Mouse (Mus musculus): Measurements from ENCODE around the gene Serp2.
"Not testable (repeated sequence)": the region's sequence is repeated elsewhere in the genome, so short reads cannot be mapped to it uniquely, and the experiment has no call there.

Serp2 gene

GRCm38 (mm10) chr14:76569271-76569961 lies 12.7 kb upstream of the Serp2 start:
- peak; percentile 57 for DNase-seq (ENCODE audit: low read depth, low spot score)

- DNase-seq (ENCODE audit: low read depth, low spot score), result no peak
These were observed 11.9 kb upstream of the Serp2 start for GRCm38 (mm10) chr14:76568548-76568947.

GRCm38 (mm10) chr14:76567280-76567679 lies 10.6 kb upstream of the Serp2 start:
- no peak for DNase-seq (ENCODE audit: low read depth, low spot score)

DNA sequence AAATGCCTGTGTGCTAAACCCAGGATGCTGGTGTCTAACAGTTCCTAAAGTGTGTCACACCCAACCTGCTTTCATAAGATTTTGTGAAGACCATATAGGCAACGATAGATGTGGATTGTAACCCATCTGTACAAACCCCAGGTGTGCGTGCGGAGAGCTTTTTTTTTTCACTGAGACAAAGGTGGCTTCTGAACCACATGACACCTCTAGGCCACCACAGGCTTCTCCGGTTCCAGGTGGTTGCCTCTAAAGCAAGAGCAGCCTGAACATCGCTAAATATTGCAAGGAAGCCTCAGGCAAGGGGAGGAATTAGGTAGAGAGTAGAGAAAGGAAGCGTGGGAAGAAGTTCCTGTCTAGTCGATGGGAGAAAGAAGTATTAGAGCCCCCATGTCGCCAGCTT lies 10.0 kb upstream of the Serp2 start:
- DNase-seq (ENCODE audit: low read depth, low spot score), result no peak

- no peak for DNase-seq (ENCODE audit: low read depth, low spot score)
These were observed 9.5 kb upstream of the Serp2 start for GRCm38 (mm10) chr14:76566193-76566592.

- no peak for DNase-seq (ENCODE audit: low read depth, low spot score)
These were observed 2.5 kb upstream of the Serp2 start for GRCm38 (mm10) chr14:76559208-76559607.

DNA sequence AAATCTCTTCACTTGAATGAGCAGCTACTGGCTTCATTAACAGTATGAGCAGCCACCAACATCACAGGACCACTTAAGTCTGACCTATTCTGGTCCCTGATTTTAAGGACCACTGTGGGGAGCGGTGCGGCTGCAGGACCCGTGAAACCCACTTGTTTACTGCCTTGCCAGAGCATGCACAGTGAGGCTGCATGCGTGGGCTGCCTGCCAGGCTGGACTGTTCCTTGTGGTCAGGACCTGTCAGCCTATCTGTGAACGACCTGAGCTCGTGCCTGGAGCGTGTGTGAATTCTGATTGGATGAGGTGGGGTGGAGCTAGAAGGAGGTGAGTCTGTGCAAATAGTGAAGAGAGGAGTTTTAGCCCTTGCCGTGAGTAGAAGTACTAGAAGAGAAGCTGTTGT lies 1.5 kb upstream of the Serp2 start:
- DNase-seq (ENCODE audit: low read depth, low spot score), result not testable (repeated sequence)

GRCm38 (mm10) chr14:76556031-76556851 lies 448 bp downstream of the Serp2 start:
- DNase-seq (ENCODE audit: low read depth, low spot score), result peak; percentile 64

GRCm38 (mm10) chr14:76555263-76556030 lies 1.2 kb downstream of the Serp2 start:
- peak; percentile 80 for DNase-seq (ENCODE audit: low read depth, low spot score)

GRCm38 (mm10) chr14:76544136-76544535 lies 12.6 kb downstream of the Serp2 start:
- DNase-seq (ENCODE audit: low read depth, low spot score), result no peak

DNA sequence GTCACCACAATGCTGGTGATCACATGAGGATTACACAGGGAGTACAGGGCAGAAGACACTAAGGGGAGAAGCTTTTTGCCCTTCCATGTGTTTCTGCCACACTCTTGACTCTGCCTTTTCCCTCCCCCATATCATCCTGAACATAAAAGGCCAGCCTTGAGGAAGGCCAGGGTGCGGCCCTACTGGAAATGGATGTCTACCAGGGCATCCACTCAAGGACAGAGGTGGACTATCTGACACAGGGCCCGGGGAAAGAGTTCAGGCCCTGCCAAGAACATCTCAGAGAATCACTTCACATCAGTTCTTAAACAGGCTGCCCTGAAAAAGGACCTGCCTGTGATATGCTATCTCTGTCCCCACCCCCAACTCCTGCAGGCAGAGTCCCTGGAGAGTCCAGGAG lies 15.3 kb downstream of the Serp2 start:
- DNase-seq (ENCODE audit: low read depth, low spot score), result no peak

DNA sequence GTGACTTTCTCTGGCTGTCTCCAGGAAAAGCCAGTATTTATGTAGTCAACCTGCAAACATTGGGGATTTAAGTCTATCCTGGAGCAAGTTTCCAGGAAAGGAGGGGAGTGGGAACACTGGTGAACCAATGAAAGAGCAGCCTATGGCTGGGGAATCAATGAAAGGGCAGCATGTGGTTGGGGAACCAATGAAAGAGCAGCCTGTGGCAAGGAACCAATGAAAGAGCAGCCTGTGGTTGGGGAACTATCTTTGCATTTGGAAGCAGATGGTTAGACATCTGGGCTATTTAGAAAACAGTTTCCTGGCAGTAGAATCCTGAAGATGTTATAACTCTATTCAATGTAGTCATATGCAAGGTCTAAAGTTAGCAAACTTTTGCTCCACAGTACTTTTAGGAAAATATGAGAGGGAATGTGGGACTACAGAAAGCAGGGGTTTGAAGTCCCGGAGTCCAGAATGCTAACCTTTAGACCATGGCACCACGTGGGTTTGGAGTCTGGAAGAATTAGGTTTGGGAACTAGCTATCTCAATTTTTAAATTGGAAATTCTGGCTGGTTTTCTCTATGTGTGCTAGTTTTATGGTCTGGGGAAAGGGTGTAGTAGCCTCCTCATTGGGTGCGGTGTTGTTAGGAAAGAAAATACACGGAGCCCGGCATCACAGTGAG lies 16.6 kb downstream of the Serp2 start:
- no peak for DNase-seq (ENCODE audit: low read depth, low spot score)

- no peak for DNase-seq (ENCODE audit: low read depth, low spot score)
These were observed 19.8 kb downstream of the Serp2 start for GRCm38 (mm10) chr14:76536921-76537320.

- peak; percentile 57 for DNase-seq (ENCODE audit: low read depth, low spot score)
These were observed 21.6 kb downstream of the Serp2 start for GRCm38 (mm10) chr14:76535096-76535495.

DNA sequence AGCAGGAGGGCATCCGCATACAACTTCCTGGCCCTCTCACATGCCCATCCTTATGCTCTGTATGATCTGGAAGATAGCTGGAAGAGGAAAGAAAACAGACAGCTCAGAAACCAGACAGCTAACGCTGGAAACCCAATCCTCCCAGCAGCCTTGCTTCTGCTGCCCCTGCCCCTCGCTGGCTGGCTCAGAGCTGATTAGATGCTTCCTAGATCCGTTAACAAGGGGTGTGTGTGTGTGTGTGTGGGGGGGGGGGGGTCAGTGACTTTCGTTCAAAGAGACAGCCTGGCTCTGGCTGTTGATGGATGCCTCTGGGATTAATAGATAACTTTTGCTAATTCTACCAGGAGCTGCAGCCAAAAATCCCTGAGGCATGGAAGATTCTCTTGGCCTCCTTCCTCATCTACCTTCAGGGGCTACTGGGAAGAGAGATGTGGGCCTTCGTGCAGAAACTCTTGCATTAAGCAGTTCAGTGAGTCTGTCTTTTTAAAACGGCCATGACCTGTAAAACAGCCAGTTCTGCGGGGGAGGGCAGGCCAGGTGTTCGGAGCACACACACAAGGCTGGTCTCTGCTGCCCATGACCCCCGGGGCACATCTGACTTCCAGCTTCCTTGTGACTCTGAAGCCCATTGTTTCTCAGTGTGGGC lies 23.4 kb downstream of the Serp2 start:
- no peak for DNase-seq (ENCODE audit: low read depth, low spot score)

- no peak for DNase-seq (ENCODE audit: low read depth, low spot score)
These were observed 24.2 kb downstream of the Serp2 start for GRCm38 (mm10) chr14:76532257-76533169.

GRCm38 (mm10) chr14:76531027-76531660 lies 25.5 kb downstream of the Serp2 start:
- DNase-seq (ENCODE audit: low read depth, low spot score), result no peak

GRCm38 (mm10) chr14:76528641-76529040 lies 28.0 kb downstream of the Serp2 start:
- peak; percentile 84 for DNase-seq (ENCODE audit: low read depth, low spot score)

DNA sequence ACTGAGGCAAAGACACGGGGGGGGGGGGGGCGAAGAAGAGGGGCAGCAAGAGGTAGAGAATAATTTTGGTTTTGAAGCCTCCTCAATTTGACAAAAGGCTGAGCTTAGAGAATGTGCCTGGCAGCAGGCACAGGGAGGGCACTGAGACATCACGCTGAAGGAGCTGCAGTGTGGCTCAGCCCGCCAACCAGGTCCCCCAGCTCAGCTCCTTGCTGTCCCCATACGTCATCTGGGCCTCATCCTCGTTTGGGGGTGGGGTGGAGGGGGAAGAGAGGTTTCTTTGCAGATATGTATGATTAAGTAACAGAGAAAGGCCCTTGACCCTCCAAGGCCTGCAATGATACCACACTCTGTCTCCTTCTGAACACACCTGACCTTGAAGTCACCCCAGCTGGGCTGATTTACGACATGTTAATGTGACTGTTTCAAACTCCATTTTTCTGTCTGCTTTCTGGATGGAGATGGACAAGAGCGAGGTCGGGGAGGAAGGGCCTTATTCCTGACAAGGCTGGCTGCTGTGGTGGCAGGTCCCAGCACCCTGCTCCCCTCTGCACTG lies 28.9 kb downstream of the Serp2 start:
- DNase-seq (ENCODE audit: low read depth, low spot score), result peak; percentile 51

Measured in 3T3-L1 (cell line).